Mouse (Mus musculus) thymus, postnatal 4 days (tissue): ENCODE measurements around the gene Rtcb.
A peak's percentile ranks its signal among the peaks of the same experiment; 100 is the strongest.

ENCODE experiments used
- DNase-seq: peaks from one replicate; pipeline ENCODE4 v3.0.0; 2021

Gene Rtcb

GRCm38 (mm10) chr10:85936280-85936965 lies 21.2 kb downstream of the Rtcb start:
- no peak for DNase-seq

- no peak for DNase-seq
Measured at GRCm38 (mm10) chr10:85929962-85930361, 27.7 kb downstream of the Rtcb start.

- no peak for DNase-seq
Measured at GRCm38 (mm10) chr10:85929208-85929591, 28.4 kb downstream of the Rtcb start.

- DNase-seq: peak; percentile 86
Measured at GRCm38 (mm10) chr10:85928499-85929207, 29.0 kb downstream of the Rtcb start.

- peak; percentile 27 for DNase-seq
Measured at GRCm38 (mm10) chr10:85927676-85928445, 29.8 kb downstream of the Rtcb start, which contains the start of gene Ascl4. TSS of gene Ascl4 (plus strand) at chr10:85927681.

GRCm38 (mm10) chr10:85916498-85917309 lies 40.9 kb downstream of the Rtcb start, which contains the start of gene Prdm4:
TSS of gene Prdm4 (minus strand) at chr10:85917142.
- DNase-seq: peak; percentile 97
